Mouse (Mus musculus) frontal cortex, adult (tissue): ENCODE results near the gene Olfr854.

Source experiments
- ATAC-seq: cut with Nextera tagmentation; 2 replicates; pipeline ENCODE4 v1.9.2; 2017; ENCODE audit warnings: mild to moderate bottlenecking, moderate library complexity, mixed read lengths; ENCODE audit not compliant: low TSS enrichment

The Olfr854 gene

GRCm38 (mm10) chr9:19567282-19567681 is at the start of gene Olfr854:
Gene Olfr854 (minus strand): TSS chr9:19567382.
- ATAC-seq, result no peak

GRCm38 (mm10) chr9:19582317-19582716 is 15.1 kb upstream of the Olfr854 start, which contains the start of gene Olfr855:
Gene Olfr855 (plus strand): TSS chr9:19582617.
- no peak for ATAC-seq

- no peak for ATAC-seq
These were observed 26.2 kb downstream of the Olfr854 start, which contains the start of gene Olfr853 for GRCm38 (mm10) chr9:19540976-19541375. Gene Olfr853 (minus strand): TSS chr9:19541076.
